Mouse (Mus musculus) heart, adult 2 months (tissue): ENCODE measurements around the gene Plcb2.

ENCODE experiments used
- CTCF ChIP-seq: fragments of 200-600 bp; IDR thresholded peaks from 2 replicates; pipeline ENCODE4 v1.8.1; 2022; ENCODE audit warnings: antibody characterized with exemption, mild to moderate bottlenecking, moderate library complexity
- EP300 ChIP-seq: fragments of 200-500 bp; IDR thresholded peaks from 2 replicates; pipeline ENCODE4 v1.6.1; 2011; ENCODE audit warnings: low read depth, low read length, control low read depth; ENCODE audit not compliant: insufficient read depth
- POLR2A ChIP-seq: fragments of 200-500 bp; IDR thresholded peaks from 2 replicates; pipeline ENCODE4 v1.6.1; 2011; ENCODE audit warnings: mild to moderate bottlenecking, low read depth, low read length, control low read depth; ENCODE audit not compliant: insufficient read depth

- TF ChIP-seq CTCF (no peak), EP300 (no peak), POLR2A (no peak)
These were observed 26.0 kb downstream of the Plcb2 start for GRCm38 (mm10) chr2:118701971-118702882.
